Mouse (Mus musculus): Measurements from ENCODE around the gene Chn2.

Chn2 gene

GRCm38 (mm10) chr6:54297231-54297630, 257.9 kb downstream of the Chn2 start:
- no peak for DNase-seq

DNA sequence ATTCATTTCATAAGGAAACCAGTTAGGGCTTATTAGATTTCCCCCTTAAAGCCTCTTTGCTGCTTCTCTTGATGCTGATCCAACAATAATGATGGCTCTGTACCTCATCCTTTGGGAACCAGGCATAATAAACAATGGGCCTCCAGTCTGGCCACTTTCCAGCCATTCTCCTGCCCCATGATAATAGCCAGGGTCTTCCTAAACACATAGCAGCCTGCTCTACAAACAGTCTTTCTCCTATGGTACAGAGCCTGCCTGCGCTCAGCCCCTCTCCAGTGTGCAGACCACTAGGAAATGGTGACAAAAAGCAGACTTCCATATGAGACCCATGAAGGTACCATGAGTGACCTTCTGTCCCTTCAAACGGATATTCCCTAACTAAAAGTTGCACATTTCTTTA, 260.1 kb downstream of the Chn2 start:
- no peak for DNase-seq

DNA sequence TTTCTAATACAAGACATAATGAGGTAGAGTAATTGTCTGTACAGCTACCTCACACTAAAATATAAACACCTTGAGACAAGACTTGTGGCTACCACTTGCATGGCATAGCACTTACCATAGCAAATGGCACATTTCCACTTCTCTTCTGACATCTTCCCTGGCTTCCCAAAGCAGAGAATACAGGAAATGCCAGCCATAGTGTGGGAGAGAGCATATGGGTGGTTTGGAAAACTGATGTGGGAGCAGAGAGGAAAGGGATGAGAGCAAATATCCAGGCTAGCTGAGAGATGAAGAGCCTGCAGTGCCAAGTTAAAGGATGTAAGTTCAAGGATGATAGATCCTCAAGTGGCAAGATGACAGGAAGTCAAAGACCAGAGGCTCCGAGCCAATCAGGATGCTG, 266.4 kb downstream of the Chn2 start:
- DNase-seq: no peak

- DNase-seq: no peak
Measured at GRCm38 (mm10) chr6:54313071-54313470, 273.7 kb downstream of the Chn2 start.

DNA sequence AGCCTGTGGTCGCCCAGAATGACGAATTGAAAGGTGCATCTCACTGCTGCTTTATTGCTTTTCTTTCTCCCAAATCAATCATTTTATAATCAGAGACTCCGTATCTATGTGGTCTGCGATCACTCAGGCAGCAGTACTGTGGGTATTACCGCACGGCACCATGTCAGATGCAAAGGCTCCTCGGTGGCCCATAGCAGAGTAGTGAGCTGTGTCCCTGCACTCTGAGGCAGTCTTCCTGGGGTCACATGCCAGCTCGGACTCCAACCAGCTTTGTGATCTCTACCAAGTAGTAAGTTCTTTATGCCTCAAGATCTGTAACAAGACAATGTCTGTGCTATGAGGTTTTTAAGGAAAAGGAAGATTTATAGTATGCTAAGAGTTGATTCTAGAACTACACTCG, 279.3 kb downstream of the Chn2 start:
- no peak for DNase-seq

DNA sequence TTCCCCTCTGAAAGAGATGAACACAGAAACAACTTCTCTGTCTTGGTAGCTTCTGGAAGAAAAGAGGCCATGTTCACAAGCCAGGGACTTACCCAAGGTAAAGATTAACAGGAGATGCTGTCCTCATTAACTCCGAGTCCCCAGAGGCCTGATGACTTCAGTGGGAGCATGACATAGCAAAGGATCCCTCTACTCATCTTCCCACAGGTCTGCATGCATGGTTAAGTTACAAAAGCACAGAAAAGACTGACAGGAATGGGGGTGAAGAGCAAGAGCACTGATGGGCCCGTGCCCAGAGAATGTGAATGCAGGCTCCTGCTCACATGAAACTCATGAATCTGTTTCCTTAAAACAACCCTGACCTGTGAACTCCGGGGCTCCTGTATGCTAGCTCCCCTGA, 279.8 kb downstream of the Chn2 start:
- DNase-seq: no peak

GRCm38 (mm10) chr6:54320236-54320635, 280.9 kb downstream of the Chn2 start:
- DNase-seq: no peak

DNA sequence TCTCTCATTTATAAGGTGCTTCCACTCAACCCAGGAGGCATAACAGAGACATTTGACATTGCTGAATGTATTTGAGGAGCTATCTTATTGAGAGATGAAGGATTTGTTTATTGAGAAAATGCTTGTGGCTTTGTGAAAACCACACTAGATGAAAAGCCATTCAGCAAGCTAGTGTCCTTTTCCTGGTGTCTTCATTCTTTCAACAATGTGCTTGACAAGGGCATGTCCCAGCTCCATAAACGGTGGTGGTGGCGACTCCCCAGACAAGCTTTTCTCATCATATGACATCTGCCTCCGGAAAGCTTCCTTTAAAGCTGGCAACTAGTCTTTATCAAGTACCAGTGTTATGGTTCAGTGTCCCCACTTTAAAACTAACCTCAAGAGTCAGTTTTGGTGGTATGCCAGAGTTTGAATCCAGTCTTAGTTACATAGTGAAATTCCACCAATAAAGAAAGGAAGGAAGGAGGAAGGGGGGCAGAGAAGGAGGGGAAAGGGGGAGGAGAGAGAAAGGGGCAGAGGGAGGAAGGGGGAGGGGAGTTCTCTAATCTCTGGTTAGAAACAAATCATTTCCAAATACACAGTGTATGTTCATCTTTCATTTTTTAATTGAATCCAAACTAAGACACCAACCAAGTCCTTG, 286.0 kb downstream of the Chn2 start, which contains the start of gene Prr15:
TSS of gene Prr15 (plus strand) at position 590 of the 640 bp plus-strand sequence.
- no peak for DNase-seq

GRCm38 (mm10) chr6:54326671-54327625, 287.6 kb downstream of the Chn2 start:
- DNase-seq: peak; percentile 9

DNA sequence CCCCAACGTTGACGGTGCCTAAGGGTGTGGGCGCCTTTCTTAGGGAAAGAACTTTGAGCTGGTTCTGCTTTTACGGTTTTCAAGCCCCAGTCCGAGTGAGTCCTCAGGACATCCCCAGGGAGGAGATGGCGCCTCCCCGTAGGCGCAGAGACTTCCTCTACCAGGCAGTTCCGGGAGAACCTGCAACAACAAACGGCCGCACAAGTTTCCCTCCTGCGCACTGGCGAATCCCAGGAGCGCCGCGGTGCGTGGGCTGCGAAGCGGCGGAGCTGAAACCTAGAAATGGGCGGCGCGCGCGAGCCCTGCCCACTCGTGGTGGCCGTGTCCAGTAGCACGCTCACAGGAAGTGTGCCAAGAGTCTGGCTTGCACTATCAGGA, 288.3 kb downstream of the Chn2 start:
- peak; percentile 5 for DNase-seq

GRCm38 (mm10) chr6:54328783-54329182, 289.4 kb downstream of the Chn2 start:
- no peak for DNase-seq

GRCm38 (mm10) chr6:54329598-54329997, 290.2 kb downstream of the Chn2 start:
- DNase-seq: no peak

DNA sequence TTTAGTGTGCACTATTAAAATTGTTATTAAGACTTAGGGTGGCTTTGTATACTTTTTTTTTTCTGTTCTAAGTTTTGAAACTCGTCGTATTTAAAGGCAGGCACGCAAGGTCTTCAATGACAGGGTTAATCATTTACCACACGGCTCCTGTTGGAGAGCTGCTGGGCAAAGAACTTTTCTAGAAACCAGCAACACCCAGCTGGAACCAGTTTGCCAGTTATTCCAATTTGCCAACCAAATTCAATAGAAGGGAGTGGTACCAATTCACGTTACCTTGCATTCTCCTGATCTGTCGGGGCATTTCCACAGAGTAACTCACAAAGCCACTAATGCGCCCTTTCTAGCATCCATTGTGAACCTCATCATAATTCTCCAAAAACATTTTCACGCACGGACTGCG, 290.8 kb downstream of the Chn2 start:
- no peak for DNase-seq

- DNase-seq: no peak
Measured at GRCm38 (mm10) chr6:54331765-54332164, 292.4 kb downstream of the Chn2 start.

DNA sequence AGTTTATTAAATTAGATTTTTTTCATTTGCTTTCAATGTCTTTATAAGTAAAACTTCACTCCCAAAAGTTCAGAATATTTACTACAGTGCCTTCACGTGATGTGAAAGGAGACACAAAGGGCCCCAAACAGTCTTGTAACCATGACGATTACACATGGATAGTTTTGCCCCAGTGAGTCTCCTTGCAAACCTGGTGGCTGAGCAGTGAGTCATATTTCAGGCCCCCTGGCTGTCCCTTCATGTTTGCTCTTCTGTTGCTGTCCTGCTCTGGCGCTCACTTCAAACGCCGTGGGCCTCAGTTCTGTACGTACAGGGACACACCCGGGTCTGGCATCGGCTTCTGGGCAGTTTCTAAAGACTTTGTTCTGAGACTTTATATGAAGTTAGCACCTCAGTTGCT, 292.8 kb downstream of the Chn2 start:
- DNase-seq: no peak

- no peak for DNase-seq
Measured at GRCm38 (mm10) chr6:54333116-54333651, 293.8 kb downstream of the Chn2 start.

DNA sequence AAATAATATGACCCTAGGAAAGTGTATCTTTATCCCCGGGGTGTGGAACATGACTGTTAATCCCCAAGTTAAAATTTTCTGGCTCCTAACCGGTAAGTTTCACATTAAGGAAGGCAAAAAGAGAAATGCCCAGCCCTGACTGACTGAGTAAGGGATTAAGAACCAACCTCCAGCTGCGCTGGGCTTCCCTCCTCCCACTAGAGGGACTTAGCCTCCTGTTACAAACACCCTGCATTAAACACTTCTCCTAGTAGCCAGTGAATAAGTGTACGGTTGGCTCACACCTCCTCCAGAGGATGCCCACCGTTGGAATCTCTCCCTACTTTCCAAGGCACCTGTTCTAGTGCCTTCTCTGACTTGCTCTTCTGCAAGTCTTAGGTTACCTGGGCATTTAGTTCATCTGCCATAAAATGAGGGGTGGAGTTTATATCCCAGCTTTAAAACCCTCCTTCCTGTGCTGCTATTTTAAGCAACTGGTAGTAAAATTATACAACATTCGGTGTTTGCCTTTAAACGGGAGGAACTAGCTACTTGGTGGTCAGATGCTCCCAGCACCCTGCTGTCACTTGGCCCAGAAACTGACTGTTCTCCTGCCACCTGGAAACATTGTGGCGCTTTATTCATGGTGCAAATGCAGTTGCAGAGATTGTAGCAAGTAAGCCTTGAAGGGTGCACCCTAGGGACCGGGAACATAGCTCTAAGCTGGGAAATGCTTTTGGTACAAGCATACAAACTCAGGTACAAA, 294.5 kb downstream of the Chn2 start:
- DNase-seq: no peak

- DNase-seq: no peak
Measured at GRCm38 (mm10) chr6:54337321-54337720, 298.0 kb downstream of the Chn2 start.

DNA sequence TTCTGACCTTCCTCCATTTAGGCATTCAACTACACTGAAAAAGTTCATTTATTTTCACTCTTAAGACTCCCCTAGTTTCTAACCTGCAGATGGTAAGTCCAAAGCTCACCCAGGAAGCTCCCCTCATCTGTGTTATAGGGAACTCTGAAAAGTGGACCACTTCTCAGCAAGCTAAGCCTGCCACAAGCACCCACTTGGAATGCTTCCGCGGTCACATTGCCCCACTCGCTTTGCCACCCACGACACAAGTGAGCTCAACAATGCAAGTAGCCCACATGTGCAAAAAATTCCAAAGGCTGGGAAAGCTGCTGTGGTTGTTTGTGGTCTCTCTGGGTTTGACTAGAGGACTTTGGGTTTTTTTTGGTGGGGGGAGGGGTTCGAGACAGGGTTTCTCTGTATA, 301.8 kb downstream of the Chn2 start:
- DNase-seq: no peak

DNA sequence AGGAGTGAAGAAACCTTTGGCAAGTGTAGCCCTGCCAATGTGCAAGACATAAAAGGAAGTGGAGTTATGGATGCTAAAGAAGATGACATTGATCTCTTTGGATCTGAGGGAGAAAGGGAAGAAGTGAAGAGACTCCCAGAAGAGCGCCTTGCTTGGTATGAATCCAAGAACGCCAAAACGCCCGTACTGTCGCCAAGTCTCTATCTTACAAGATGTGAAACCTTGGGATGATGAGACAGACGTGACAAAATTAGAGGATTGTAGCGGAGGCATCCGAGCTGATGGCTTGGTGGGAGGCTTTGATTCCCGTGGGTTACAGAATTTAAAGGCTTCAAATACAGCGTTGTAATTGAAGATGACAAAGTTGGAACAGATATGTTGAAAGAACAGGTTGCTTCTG, 302.9 kb downstream of the Chn2 start:
- DNase-seq: no peak

Data from thymus, postnatal 14 days (tissue).